Mouse (Mus musculus) bone marrow macrophage, adult 2 months (primary cell): ENCODE measurements at regions not wholly inside any gene's neighbourhood (a gene's known extent, or its start where the extent isn't known, plus 50 kb on each side); places are given as distances from the start of the nearest gene placed in this dataset.

Source experiments
- H3K27ac ChIP-seq: 2 replicates; pipeline ENCODE4 v1.5.1; 2012; ENCODE audit warnings: low read depth, low read length; ENCODE audit not compliant: insufficient read depth
- H3K4me1 ChIP-seq: 2 replicates; pipeline ENCODE4 v1.6.1; 2012; ENCODE audit warnings: low read length; ENCODE audit not compliant: control insufficient read depth, insufficient read depth
- H3K4me3 ChIP-seq: 2 replicates; pipeline ENCODE4 v1.5.1; 2012; ENCODE audit warnings: mild to moderate bottlenecking, low read length, moderate library complexity; ENCODE audit not compliant: insufficient read depth
- CTCF ChIP-seq: IDR thresholded peaks from 2 replicates; pipeline ENCODE4 v1.5.1; 2012; ENCODE audit warnings: low read depth, mild to moderate bottlenecking, low read length, moderate library complexity
- POLR2A ChIP-seq: IDR thresholded peaks from 2 replicates; pipeline ENCODE4 v1.6.1; 2012; ENCODE audit warnings: mild to moderate bottlenecking, low read depth, low read length, borderline replicate concordance

DNA sequence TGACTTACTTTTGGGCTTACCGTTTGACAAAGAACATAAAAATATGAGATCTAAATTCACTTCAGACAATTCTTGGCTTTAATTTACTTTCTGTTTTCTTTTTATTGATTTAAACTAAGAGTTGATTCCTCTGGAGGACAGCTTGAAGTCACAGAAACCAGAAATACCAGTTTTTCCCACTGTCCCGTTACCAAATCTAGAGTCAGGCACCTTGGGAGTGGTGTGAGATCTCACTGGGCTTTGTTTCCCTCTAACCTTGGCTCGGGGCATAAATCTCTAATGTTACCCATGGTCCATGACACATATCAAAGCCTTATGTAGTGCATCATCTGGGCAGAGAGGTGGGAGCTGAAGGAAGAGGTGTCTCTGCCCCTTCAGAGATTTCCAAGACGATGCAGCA is 165.4 kb upstream of the Sesn3 start:
- TF ChIP-seq POLR2A (no peak), CTCF (no peak)
- no peak overlapping the region for H3K27ac ChIP-seq
- H3K4me3 ChIP-seq, result no peak overlapping the region

GRCm38 (mm10) chr9:14111713-14112112 is 163.2 kb upstream of the Sesn3 start:
- Histone ChIP-seq H3K4me1 (no peaks in the 10 kb centered on the region), H3K4me3 (no peak overlapping the region), H3K27ac (no peak overlapping the region)
- no peak for TF ChIP-seq CTCF
- no peak for TF ChIP-seq POLR2A

More for the DNA sequence above, 165.4 kb upstream of the Sesn3 start:
- H3K4me1 ChIP-seq, result no peaks in the 10 kb centered on the region

DNA sequence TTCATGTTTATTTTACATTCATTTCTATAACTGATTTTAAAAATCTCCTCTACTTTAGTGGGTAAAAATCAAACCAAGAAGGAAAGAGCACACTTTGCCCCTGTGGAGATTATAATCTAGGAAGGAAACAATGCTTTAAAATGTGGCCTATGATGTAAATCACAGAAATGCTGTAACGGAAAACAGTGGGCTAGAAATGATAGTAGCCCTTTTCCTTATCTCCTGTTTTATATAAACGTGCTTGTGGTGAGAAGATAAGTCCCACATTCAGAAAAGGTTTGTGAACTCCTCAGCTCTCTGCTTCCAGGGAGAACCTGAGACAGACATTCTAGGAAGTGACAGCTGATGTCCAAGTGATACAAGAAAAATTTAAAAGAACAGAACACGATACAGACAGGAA is 159.3 kb upstream of the Sesn3 start:
- H3K27ac ChIP-seq, result no peak overlapping the region

GRCm38 (mm10) chr9:14116097-14116840 is 158.6 kb upstream of the Sesn3 start:
- no peak for TF ChIP-seq CTCF
- TF ChIP-seq POLR2A, result no peak
- Histone ChIP-seq H3K4me1 (no peaks in the 10 kb centered on the region), H3K27ac (no peak overlapping the region), H3K4me3 (no peak overlapping the region)

More for the DNA sequence above, 159.3 kb upstream of the Sesn3 start:
- no peak for TF ChIP-seq POLR2A
- no peak for TF ChIP-seq CTCF
- Histone ChIP-seq H3K4me1 (no peaks in the 10 kb centered on the region), H3K4me3 (no peak overlapping the region)

GRCm38 (mm10) chr9:14133372-14133771 is 141.5 kb upstream of the Sesn3 start:
- H3K4me1 ChIP-seq, result no peaks in the 10 kb centered on the region
- H3K4me3 ChIP-seq, result no peak overlapping the region
- TF ChIP-seq CTCF, result no peak
- no peak for TF ChIP-seq POLR2A
- no peak overlapping the region for H3K27ac ChIP-seq

GRCm38 (mm10) chr9:14134894-14135450 is 139.9 kb upstream of the Sesn3 start:
- H3K4me3 ChIP-seq, result no peak overlapping the region
- H3K27ac ChIP-seq, result no peak overlapping the region
- no peak for TF ChIP-seq POLR2A
- TF ChIP-seq CTCF, result no peak

GRCm38 (mm10) chr9:14141321-14141720 is 133.5 kb upstream of the Sesn3 start:
- TF ChIP-seq POLR2A (no peak), CTCF (no peak)
- H3K27ac ChIP-seq, result no peak overlapping the region
- no peak overlapping the region for H3K4me3 ChIP-seq

More at GRCm38 (mm10) chr9:14134894-14135450, 139.9 kb upstream of the Sesn3 start:
- H3K4me1 ChIP-seq, result no peaks in the 10 kb centered on the region

DNA sequence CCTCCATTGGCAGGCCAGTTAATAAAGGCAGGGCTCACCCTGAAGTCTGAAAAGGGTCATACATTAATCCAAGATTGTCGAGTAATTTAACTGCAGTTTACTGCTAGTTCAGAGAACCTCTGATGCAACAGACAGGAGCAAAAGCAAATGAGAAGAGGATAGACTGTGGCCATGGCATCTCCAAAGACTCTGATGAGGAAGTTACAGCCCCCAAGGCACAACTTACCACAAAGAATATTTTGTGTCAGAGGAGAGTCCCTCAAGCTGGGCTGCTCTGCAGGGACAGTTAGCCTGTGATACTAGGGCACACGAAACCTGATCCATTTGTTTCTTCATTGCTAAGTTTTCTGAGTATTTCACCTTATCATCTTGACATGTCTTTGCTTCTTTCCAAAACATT is 130.9 kb upstream of the Sesn3 start:
- H3K4me3 ChIP-seq, result no peak overlapping the region
- H3K27ac ChIP-seq, result no peak overlapping the region
- TF ChIP-seq CTCF (no peak), POLR2A (no peak)
- H3K4me1 ChIP-seq, result no peaks in the 10 kb centered on the region

More at GRCm38 (mm10) chr9:14141321-14141720, 133.5 kb upstream of the Sesn3 start:
- no peaks in the 10 kb centered on the region for H3K4me1 ChIP-seq

- TF ChIP-seq CTCF (no peak), POLR2A (no peak)
- no peak overlapping the region for H3K27ac ChIP-seq
- H3K4me1 ChIP-seq, result no peaks in the 10 kb centered on the region
- no peak overlapping the region for H3K4me3 ChIP-seq
Observed at GRCm38 (mm10) chr9:14147088-14147487, 127.8 kb upstream of the Sesn3 start.

DNA sequence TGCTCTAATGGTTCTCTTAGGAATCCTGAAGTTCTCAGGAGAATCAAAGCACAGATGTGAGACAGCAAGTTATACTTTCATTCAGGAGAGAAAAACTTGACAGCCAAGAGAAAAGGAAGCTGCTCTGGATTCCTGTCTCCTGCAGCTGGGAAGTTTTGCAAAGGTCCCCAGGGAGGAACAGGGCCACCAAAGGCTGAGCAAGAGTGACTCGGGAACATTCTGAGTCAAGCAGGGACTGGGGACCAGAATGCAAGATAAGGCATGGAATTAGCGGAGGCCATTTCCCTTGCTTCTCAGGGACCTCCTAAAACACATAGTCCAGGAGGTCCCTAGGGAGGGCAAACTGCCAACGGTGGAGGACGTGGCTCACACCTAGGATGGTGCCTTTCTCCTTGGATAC is 127.1 kb upstream of the Sesn3 start:
- Histone ChIP-seq H3K27ac (no peak overlapping the region), H3K4me3 (no peak overlapping the region), H3K4me1 (no peaks in the 10 kb centered on the region)
- TF ChIP-seq POLR2A (no peak), CTCF (no peak)
